Mouse (Mus musculus): ENCODE data around the gene Bcl2l15. TPM values are rescaled to one million over a fixed set of nuclear protein-coding genes. Genes with fewer than 3 reads are reported as not detected.
A peak's percentile ranks its signal among the peaks of the same experiment; 100 is the strongest.

The Bcl2l15 gene
- total RNA-seq, 1 experiment from 2014 or later, result 0.50 TPM

DNA sequence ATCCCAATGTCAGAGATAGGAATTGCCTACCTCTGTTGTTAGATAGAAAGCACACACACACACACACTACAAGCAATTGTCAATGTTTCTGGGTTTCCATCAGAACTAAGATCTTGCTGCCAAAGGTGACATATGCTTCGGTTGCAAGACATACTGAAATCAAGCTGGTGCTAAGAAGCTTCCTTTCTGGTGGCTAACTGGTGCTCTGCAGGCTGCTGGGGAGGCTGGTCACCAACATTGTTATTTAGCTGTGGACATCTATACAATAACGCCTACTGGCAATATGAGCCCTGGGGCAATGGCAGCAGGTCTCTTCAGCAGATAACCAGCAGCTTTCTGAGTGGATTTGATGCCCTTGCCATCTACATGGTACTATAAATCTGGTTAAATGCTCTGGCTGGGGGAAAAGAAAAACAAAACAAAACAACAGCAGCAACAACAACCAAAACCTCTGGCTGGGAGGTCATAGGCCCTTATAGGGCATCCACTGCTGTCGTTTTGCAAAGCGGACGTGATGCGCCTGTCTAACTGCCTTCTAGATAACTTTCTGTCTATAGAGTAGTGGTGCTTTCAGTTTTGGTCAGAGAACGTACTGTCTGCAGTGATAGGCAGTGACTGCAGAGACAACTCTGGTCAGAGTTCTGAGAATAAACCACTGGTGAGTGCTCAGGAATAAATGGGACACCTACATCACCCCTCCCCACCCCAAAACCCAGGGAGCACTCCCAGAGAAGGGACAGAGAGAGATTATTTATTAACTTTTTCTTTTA lies 24.8 kb downstream of the Bcl2l15 start:
- no peak for ATAC-seq (replicated peaks in 1 of 2; ENCODE audit: insufficient read depth in 1 of 2, low FRiP score in 2 of 2, low TSS enrichment in 1 of 2, low read depth in 1 of 2, poor library complexity in 2 of 2, severe bottlenecking in 2 of 2)

DNA sequence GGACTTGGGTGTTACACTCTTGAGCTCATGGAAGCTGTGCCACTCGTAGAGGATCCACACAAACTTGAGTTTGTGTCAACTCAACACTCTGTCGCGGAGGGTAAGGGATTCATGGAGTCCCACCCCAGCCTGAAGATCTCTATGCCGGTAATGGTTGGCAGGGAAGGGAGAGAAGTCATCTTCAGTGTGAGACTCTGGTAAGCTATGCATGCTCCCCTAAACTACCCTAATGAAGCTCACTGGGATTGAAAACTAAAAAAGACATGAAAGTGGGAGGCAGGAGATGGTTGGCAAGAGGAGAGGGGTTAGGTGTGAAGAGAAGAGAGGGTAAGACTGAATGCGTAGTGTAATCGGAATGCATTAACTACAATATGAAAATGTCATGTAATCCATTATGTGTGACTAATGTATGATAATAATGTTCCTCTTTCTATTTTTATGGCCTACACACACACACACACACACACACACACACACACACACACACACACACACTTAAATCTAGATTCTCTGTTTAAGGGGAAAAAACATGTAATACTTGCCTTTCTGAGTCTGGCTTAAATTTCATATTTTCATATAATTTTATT lies 25.7 kb downstream of the Bcl2l15 start:
- ATAC-seq (replicated peaks in 1 of 2; ENCODE audit: insufficient read depth in 1 of 2, low FRiP score in 2 of 2, low TSS enrichment in 1 of 2, low read depth in 1 of 2, poor library complexity in 2 of 2, severe bottlenecking in 2 of 2), result no peak

DNA sequence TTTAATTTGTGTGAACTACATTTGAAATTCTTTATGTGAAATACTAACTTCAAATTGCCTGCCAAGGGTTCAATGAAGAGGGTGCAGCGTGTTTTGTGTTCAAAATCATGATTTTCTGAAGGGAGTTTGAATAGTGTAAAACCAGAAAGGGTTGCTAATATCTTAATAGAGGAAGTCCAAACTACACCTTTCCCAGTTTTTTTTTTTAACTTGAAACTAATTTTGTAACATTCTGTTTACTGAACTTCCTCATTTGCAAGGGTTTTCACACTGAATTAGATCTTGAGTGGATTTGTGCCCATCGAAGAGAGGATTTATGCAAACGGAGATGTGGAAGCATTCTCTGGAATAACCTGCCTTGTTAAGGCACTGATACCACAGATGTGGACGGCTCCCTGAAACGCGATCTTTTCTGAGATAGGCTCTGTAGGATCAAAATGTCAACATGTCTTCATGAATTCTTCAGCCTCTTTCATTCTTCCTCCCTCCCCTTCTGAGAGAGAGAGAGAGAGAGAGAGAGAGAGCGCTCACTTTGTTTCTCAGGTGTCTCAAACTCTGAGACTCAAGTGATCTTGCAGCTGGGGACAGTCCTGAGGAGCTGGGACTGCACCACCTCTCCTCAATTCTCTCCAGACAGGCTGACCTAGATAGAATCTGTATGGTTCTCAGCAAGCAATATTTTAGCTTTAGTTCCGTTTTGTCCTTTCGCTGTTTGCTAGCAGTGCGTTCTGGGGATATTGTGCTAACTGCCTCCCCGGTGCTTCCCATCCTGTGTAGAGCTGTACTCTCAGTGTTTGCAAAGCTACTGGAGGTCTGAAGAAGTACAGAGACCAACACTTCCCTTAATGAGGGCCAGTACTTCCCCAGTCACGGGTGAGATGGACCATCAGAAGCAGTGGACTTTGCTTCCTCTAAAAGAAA lies 26.7 kb downstream of the Bcl2l15 start, which contains the start of gene Ptpn22:
TSS of gene Ptpn22 (plus strand) at position 915 of the 921 bp plus-strand sequence.
- peak; percentile 35 to 59; a peak in 3 of 4 replicates for ATAC-seq (replicated peaks in 1 of 2; ENCODE audit: insufficient read depth in 1 of 2, low FRiP score in 2 of 2, low TSS enrichment in 1 of 2, low read depth in 1 of 2, poor library complexity in 2 of 2, severe bottlenecking in 2 of 2)

DNA sequence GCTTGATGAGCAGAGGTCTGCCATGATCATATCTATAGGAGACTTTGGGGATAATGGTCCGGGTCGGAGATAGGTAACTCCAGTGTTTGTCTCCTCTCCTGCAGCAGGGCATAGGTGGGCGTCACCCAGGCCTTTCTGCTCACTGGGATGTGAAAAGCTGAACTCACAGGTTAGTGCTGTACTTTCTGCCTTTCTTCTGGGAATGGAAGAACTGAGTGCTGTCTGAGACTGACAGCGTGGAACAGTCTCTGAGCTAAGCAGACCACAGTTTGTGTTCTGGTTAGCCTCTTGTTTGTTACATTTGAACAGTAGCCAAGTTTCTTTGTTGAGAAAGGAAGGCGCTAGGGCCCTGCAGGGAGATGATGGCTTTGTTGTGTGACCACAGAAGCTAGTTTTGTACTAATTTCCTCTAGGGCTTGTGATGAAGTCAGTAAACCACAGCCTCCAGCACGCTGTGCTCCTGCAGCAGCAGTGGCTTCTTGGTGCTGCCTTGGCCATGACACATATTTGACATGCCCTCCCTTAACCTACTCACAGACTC lies 27.5 kb downstream of the Bcl2l15 start:
- ATAC-seq (replicated peaks in 1 of 2; ENCODE audit: insufficient read depth in 1 of 2, low FRiP score in 2 of 2, low TSS enrichment in 1 of 2, low read depth in 1 of 2, poor library complexity in 2 of 2, severe bottlenecking in 2 of 2), result peak; percentile 92

DNA sequence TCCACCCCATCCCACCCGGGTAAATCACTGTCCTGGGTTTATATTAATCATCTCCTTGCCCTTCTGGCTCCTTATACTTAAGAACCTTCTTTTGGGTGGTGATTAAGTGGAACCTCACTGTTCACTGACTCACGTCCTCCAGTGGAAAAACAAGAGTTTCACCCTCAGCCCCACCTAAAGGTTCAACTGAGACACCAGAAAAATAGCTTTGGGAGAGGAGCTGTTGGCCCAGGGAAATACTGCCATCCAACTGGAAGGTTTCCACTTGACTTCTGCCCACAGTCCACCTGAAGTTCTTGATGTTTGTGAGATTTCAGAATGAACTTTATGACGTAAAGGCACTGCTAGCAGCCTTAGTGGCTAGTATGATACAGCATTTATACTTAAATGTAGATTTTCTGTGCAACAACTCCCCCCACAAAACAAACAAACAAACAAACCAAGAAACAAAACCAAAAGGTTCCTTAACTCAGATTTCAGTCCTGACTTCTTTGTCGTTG lies 30.4 kb downstream of the Bcl2l15 start:
- no peak for ATAC-seq (replicated peaks in 1 of 2; ENCODE audit: insufficient read depth in 1 of 2, low FRiP score in 2 of 2, low TSS enrichment in 1 of 2, low read depth in 1 of 2, poor library complexity in 2 of 2, severe bottlenecking in 2 of 2)

DNA sequence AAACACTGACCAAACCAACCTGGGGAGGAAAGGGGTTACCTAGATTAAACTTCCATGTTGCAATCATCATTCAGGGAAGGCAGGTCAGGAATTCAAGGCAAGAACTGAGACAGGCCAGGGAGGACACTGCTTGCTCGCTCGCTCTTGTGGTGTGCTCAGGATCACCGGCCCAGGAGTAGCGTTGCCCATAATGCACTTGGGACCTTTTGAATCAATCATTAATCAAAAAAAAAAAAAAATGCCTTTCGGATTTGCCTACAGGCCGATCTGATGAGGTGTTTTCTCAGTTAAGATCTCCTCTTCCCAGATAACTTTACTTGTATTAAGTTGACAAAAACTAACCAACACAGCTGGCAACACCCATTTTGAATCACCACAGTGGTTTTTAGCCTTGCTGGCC lies 31.8 kb downstream of the Bcl2l15 start:
- no peak for ATAC-seq (replicated peaks in 1 of 2; ENCODE audit: insufficient read depth in 1 of 2, low FRiP score in 2 of 2, low TSS enrichment in 1 of 2, low read depth in 1 of 2, poor library complexity in 2 of 2, severe bottlenecking in 2 of 2)

DNA sequence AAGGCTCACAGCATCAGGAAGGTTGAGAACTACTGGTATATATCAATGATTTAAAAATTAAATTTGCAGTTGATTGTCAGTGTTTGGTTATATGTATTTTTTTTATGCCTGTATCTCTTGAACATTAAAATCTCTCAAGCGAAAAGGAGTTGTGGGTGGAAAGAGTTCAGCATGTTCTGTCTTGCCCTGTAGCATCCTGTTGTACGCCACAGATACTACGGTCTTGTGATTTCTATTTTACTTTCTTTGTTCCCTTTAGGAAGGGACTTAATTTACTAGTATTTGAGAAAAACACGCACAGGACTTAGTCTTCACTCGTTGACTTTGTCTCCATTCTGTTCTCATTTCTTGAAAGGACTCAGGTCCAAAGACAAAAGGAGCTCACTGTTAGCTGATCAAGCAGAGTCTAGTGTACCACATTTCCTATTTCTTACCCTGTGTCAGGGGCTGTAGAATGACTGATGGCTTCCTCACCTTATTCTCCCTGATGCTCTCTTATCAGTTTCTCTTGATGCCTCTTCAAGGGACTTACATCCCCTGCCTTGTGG lies 35.1 kb downstream of the Bcl2l15 start:
- ATAC-seq (replicated peaks in 1 of 2; ENCODE audit: insufficient read depth in 1 of 2, low FRiP score in 2 of 2, low TSS enrichment in 1 of 2, low read depth in 1 of 2, poor library complexity in 2 of 2, severe bottlenecking in 2 of 2), result no peak

DNA sequence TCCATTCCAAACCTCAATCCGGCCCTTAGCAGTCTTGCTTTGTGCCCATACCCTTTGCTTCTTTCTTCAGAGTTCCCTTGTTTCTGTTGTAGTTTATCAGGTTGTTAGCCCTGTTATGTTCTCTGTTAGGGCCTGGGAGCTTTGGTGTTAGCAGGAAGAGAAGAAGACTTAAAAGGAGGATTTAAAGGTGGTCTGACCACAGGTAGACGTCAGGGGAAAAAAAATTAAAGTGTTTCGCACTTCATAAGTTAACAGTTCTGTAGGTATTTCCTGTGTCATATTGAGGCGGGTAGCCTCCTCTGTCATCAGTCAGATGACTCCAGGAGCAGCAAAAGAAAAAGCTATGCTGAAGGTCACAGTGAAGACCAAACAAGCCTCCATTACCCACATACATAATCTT lies 35.6 kb downstream of the Bcl2l15 start:
- ATAC-seq (replicated peaks in 1 of 2; ENCODE audit: insufficient read depth in 1 of 2, low FRiP score in 2 of 2, low TSS enrichment in 1 of 2, low read depth in 1 of 2, poor library complexity in 2 of 2, severe bottlenecking in 2 of 2), result no peak

DNA sequence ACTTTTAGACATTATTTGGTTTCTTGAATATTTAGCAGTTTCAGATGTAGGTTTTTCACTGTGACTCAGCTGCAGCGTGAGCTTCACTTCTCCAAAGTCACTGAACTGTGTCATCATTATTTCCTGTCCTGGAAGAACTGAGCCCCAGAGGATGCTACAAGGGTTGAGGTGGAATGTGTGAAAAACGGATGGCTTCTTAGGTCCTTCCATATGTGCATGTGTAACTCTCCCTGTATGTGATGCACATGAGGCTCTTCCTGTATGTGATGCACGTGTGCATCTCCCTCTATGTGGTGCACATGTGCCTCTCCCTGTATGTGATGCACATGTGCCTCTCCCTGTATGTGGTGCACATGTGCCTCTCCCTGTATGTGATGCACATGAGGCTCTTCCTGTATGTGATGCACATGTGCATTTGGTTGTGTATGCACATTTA lies 40.3 kb downstream of the Bcl2l15 start:
- ATAC-seq (replicated peaks in 1 of 2; ENCODE audit: insufficient read depth in 1 of 2, low FRiP score in 2 of 2, low TSS enrichment in 1 of 2, low read depth in 1 of 2, poor library complexity in 2 of 2, severe bottlenecking in 2 of 2), result peak; percentile 42 to 48; a peak in 2 of 4 replicates

DNA sequence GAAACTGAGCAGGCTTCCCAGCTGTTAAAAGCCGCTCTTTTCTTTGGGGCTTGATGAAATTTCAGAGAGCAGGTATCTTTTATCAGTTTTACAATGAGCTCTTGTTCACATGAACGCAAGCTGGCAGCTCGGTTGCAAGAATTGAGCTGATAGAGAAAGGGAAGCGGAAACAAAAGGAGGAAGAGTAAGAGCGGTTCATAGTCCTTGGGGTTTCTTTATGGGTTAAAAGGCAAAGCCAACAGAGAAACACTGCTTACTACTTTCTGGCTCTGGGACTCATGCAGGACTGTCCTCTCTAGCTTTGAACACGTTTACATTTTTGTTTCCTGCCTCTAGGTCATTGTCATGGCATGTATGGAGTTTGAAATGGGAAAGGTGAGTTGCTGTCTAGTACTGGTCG lies 41.9 kb downstream of the Bcl2l15 start:
- ATAC-seq (replicated peaks in 1 of 2; ENCODE audit: insufficient read depth in 1 of 2, low FRiP score in 2 of 2, low TSS enrichment in 1 of 2, low read depth in 1 of 2, poor library complexity in 2 of 2, severe bottlenecking in 2 of 2), result no peak

DNA sequence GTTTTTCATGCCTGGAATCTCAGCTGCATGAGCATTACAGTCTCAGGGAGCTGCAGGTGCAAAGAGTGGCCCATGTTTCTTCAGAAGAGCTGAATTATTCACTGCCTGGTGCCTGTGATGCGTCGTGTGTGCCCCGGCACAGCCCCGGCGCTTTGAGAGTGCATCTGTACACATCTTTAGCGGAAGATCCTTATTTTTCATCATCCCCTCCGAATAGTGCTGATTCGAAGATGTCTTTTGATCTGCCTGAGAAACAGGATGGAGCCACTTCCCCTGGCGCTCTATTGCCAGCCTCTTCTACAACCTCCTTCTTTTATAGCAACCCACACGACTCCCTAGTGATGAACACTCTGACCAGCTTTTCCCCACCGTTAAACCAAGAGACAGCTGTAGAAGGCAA lies 53.5 kb downstream of the Bcl2l15 start:
- no peak for ATAC-seq (replicated peaks in 1 of 2; ENCODE audit: insufficient read depth in 1 of 2, low FRiP score in 2 of 2, low TSS enrichment in 1 of 2, low read depth in 1 of 2, poor library complexity in 2 of 2, severe bottlenecking in 2 of 2)

DNA sequence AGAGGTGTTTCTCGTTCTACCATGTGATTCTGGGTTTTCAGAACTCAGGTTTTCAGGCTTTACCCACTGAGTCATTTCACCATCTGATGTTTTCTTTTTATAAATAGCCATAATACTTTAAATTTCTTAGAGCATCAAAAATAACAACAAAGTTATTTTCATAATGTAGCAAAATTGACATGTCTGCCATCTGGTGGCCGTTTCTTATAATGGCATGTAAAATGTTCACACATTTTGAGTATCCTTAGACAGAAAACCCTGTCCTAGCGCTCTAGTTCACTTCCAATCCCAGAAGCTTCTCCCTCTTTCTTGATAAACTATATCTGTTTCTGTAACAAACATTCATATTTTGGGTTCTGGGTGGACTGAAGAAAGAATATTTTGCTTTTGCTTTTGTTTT lies 55.2 kb downstream of the Bcl2l15 start:
- ATAC-seq (replicated peaks in 1 of 2; ENCODE audit: insufficient read depth in 1 of 2, low FRiP score in 2 of 2, low TSS enrichment in 1 of 2, low read depth in 1 of 2, poor library complexity in 2 of 2, severe bottlenecking in 2 of 2), result no peak

DNA sequence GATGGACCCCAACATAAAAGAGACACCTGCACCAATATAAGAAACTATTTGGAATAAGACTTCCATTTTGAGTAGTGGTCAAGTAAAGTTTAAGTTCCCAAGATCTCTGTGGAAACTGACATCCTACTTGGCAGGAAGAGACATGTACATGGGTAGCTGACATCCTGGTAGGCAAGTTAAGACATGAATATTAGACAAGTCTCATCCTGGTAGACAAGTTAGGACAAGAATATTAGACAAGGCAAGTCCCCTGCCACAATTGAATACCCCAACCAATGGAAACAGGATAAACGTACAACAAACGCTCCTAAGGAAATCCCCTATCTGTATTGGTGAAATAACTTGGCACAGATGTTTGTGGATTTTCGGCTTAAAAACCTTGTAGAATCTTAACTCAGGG lies 61.0 kb downstream of the Bcl2l15 start:
- ATAC-seq (replicated peaks in 1 of 2; ENCODE audit: insufficient read depth in 1 of 2, low FRiP score in 2 of 2, low TSS enrichment in 1 of 2, low read depth in 1 of 2, poor library complexity in 2 of 2, severe bottlenecking in 2 of 2), result no peak

Other genes with a start within 250 kb of the Bcl2l15 start
- 0.60 and 0.94 TPM in 2 replicates for gene Atg4a-ps, start 186.5 kb upstream of the Bcl2l15 start, total RNA-seq (2017)
- 0.88 and 3.1 TPM in 2 replicates for gene Olfml3, start 94.6 kb upstream of the Bcl2l15 start, total RNA-seq (2017)
- gene Gm10964, start 93.2 kb upstream of the Bcl2l15 start, total RNA-seq (2017), result not detected in 2 replicates
- gene Hipk1, start 41.0 kb upstream of the Bcl2l15 start, total RNA-seq (2017), result 105 and 128 TPM in 2 replicates
- gene Dclre1b, start 23.2 kb upstream of the Bcl2l15 start, total RNA-seq (2017), result 15.2 and 17.4 TPM in 2 replicates
- gene Ap4b1, start 23.1 kb upstream of the Bcl2l15 start, total RNA-seq (2017), result 21.6 and 28.6 TPM in 2 replicates
- gene Gm43064, start 23.0 kb upstream of the Bcl2l15 start, total RNA-seq (2017), result 0.94 TPM in 1 of 2 replicates, not detected in the other
- 57.9 and 65.8 TPM in 2 replicates for gene Ptpn22, start 27.2 kb downstream of the Bcl2l15 start, total RNA-seq (2017)
- 47.0 and 48.7 TPM in 2 replicates for gene Rsbn1, start 81.5 kb downstream of the Bcl2l15 start, total RNA-seq (2017)
- gene Phtf1, start 135.5 kb downstream of the Bcl2l15 start, total RNA-seq (2017), result 39.2 and 42.7 TPM in 2 replicates